Mouse (Mus musculus): ENCODE results near the gene Nedd4.

- TF ChIP-seq CTCF (IDR thresholded peaks at IDR 0.05; ENCODE audit: control insufficient read depth, insufficient read depth, insufficient replicate concordance, low read depth, low read length) = no peak
- no peak for TF ChIP-seq POLR2A (IDR thresholded peaks at IDR 0.05; ENCODE audit: control insufficient read depth, low read depth, low read length)
Measured at GRCm38 (mm10) chr9:72797136-72797621, 135.0 kb downstream of the Nedd4 start.
